Mouse (Mus musculus) hindbrain, embryonic 10.5 days (tissue): Measurements from ENCODE around the gene Mfsd4a. TPM values are rescaled to one million over a fixed set of nuclear protein-coding genes. Genes with fewer than 3 reads are reported as not detected.

Experiments
- DNase-seq: peaks from one replicate; pipeline ENCODE4 v3.0.0-alpha.2; 2017; ENCODE audit warnings: low spot score
- H3K27ac ChIP-seq: fragments of 300-500 bp; sonication (generic); 2 replicates; pipeline ENCODE4 v1.5.1; 2016; ENCODE audit warnings: mild to moderate bottlenecking, moderate library complexity
- H3K27me3 ChIP-seq: fragments of 300-500 bp; sonication (generic); 2 replicates; pipeline ENCODE4 v1.6.1; 2016; ENCODE audit warnings: mild to moderate bottlenecking; ENCODE audit not compliant: poor library complexity, insufficient read depth, severe bottlenecking
- H3K36me3 ChIP-seq: fragments of 300-500 bp; sonication (generic); 2 replicates; pipeline ENCODE4 v1.6.1; 2016; ENCODE audit warnings: mild to moderate bottlenecking, moderate library complexity
- H3K4me1 ChIP-seq: fragments of 300-500 bp; sonication (generic); replicated peaks from 2 replicates; pipeline ENCODE4 v1.6.1; 2016; ENCODE audit warnings: mild to moderate bottlenecking
- H3K4me3 ChIP-seq: fragments of 300-500 bp; sonication (generic); 2 replicates; pipeline ENCODE4 v1.5.1; 2016; ENCODE audit warnings: mild to moderate bottlenecking, moderate library complexity
- H3K9me3 ChIP-seq: fragments of 300-500 bp; sonication (generic); 2 replicates; pipeline ENCODE4 v1.6.1; 2016; ENCODE audit warnings: mild to moderate bottlenecking, moderate library complexity
- WGBS: fragments of 180-500 bp; shearing (Covaris S2); methylation state at CpG from one replicate; pipeline ENCODE4 v1.1.7; 2016; 5-methylcytosine and 5-hydroxymethylcytosine counted together
- polyA plus RNA-seq: library from polyadenylated mRNA; unstranded; fragments of >200 nt; fragmentation: Nextera tagmentation; extraction: Ambion mirVana; gene quantifications from 2 replicates; pipeline ENCODE4 v1.2.1, GENCODE M21; 2016

The Mfsd4a gene
- polyA plus RNA-seq, 1 experiment from 2014 or later, result 12.2 TPM

DNA sequence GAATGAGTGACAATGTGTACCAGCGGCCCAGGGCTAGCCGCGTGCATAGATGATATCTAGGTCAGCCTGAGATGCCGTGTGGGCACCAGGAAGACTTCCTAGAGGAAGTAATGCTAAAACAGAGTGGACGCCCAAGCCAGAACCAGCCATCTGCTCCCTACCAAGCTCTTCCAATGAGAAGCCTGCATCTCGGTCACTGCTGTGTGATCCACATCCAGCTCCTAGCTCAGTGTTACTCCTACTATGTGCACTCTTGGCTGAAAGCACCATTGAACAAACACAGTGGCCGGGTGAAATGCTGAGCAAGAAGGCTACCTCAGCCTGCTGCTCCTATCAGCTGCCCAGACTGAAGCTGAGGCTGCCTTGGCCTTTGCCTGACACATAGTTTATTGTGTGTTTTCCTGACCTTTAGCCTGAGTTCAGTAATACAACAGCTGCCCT, 75.3 kb downstream of the Mfsd4a start:
- Histone ChIP-seq H3K4me1 (0 out of 2 replicates have a peak, but pooled peaks cover 4% of the 10 kb centered on the region), H3K4me3 (no peak overlapping the region), H3K9me3 (no peaks in the 10 kb centered on the region), H3K27ac (no peak overlapping the region), H3K36me3 (no peaks in the 10 kb centered on the region), H3K27me3 (no peaks in the 10 kb centered on the region)
- no peak for DNase-seq
- 85% methylated on average over 7 of the region's 7 CpGs for WGBS

DNA sequence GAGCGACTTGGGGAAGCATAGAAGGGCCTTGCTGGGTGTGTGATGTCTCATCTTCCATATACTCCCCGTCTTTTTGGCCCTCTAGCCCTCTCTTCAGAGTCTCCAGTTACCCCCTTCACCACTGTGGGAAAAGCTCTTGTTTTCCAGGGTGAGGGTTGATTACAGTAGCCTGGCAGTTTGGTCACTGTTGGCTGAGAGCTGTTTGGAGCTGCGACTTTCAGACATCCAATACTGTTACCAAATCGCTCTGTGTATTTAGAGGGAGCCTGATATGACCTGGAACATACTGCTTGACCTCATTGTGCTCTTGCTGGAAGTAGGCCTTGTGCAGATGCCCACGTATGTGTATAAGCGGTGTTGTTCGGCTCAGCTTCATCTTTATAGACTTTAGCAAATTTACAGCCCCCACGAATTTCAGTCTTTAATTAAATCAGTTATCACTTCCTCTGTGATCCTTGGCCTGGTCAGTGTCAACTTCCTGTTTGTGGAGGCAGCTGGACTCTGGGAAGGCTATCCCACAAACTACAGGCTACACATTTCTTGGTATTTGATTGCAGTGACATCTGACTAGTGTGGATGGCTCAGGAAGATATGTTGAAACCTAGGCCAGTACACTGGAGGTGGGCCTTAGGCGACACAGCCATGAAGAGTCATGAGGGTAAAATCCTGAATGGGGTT, 77.6 kb downstream of the Mfsd4a start:
- DNase-seq, result no peak
- Histone ChIP-seq H3K4me3 (no peak overlapping the region), H3K27ac (no peak overlapping the region), H3K36me3 (no peaks in the 10 kb centered on the region), H3K4me1 (0 out of 2 replicates have a peak, but pooled peaks cover 4% of the 10 kb centered on the region), H3K27me3 (no peaks in the 10 kb centered on the region), H3K9me3 (no peaks in the 10 kb centered on the region)
- WGBS, result 88% methylated on average over 9 of the region's 9 CpGs

DNA sequence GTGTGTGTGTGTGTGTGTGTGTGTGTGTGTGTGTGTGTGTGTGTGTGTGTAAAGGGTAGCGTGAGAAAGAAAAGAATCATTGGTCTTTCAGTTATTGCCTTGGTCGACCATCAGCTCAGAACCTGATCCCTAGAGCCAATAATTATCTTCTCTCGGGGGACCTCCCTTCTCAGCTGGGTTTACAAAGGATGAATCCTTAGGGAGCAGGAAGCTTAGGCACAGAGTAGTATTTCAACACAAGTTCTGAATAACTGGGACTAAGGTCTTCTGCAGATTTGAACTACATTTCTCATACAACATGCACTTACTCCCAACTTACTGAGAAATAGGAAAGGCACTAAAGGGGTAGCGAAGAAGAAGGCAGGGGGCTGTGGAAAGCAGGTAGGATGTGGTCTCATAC, 78.4 kb downstream of the Mfsd4a start:
- no peak for DNase-seq
- Histone ChIP-seq H3K36me3 (no peaks in the 10 kb centered on the region), H3K27me3 (no peaks in the 10 kb centered on the region), H3K9me3 (no peaks in the 10 kb centered on the region), H3K27ac (no peak overlapping the region), H3K4me3 (no peak overlapping the region), H3K4me1 (0 out of 2 replicates have a peak, but pooled peaks cover 4% of the 10 kb centered on the region)
- WGBS, result 78% methylated on average over 4 of the region's 4 CpGs

DNA sequence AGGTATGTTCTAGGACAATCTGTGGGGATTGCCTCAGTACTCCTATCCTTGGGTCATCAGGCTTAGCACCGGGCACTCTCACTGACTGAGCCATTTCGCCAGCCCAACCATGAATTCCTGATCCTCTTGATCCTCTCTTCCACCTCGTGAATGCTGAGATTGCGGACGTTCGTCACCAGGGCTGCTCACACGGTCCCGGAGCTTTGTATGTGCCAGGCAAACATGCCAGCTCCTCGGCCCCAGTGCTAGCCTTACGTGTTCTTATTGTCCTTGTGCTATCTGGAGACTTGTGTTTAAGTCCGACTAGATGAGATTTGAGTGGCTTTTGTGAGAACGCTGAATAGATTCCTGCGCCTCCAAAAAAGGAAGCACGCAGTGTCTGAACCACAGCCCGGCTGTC, 80.4 kb downstream of the Mfsd4a start:
- Histone ChIP-seq H3K27me3 (no peaks in the 10 kb centered on the region), H3K4me3 (no peak overlapping the region), H3K9me3 (no peaks in the 10 kb centered on the region), H3K36me3 (no peaks in the 10 kb centered on the region; the same call in none of the 2 replicates), H3K27ac (no peak overlapping the region), H3K4me1 (0 out of 2 replicates have a peak, but pooled peaks cover under 1% of the 10 kb centered on the region)
- 79% methylated on average over 15 of the region's 15 CpGs for WGBS
- no peak for DNase-seq

DNA sequence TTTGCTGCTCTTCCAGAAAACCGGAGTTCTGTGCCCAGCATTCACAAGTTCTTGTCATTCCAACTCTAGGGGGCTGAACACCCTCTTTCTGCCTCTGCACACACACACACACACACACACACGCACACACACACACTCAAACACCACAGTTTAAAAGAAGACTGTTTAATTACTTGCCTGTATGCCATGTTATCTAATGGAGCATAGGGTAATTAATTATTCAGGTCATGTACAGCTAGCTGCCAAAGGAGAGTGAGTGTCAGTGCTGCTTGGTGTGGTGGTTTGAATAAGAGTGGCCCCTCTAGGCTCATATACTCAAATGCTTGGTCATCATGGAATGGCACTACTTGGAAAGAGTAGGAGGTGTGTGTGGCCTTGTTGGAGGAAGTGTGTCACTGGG, 84.1 kb downstream of the Mfsd4a start:
- no peak for DNase-seq
- Histone ChIP-seq H3K4me3 (no peak overlapping the region), H3K9me3 (no peaks in the 10 kb centered on the region), H3K36me3 (peaks cover 7% of the 10 kb centered on the region), H3K4me1 (peaks cover 30% of the 10 kb centered on the region), H3K27me3 (no peaks in the 10 kb centered on the region), H3K27ac (no peak overlapping the region)
- WGBS, result 89% methylated on average over 2 of the region's 2 CpGs

DNA sequence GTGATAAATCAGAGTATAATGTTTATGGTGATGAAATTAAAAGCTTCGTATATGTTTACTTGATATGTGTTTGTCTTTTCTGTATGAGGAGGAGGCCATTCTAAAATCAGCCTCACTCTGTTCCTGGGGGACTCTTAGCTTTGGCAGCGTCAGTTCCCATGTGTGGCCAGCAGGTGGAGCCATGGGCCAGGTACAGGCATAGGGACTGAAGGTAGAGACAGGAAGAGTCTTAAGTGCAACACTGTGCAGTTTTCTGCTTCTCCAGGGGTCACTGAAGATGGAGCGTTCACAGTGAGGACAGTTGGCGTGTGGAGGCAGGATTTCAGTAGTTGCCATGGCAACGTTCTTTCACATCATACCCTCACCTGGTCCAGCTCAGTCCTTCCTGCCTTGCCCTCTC, 85.0 kb downstream of the Mfsd4a start:
- H3K27me3 ChIP-seq, result no peaks in the 10 kb centered on the region
- WGBS, result 25% methylated on average over 5 of the region's 5 CpGs
- no peak overlapping the region for H3K27ac ChIP-seq
- no peak overlapping the region for H3K4me3 ChIP-seq
- no peaks in the 10 kb centered on the region for H3K9me3 ChIP-seq
- H3K36me3 ChIP-seq, result peaks cover 16% of the 10 kb centered on the region
- peak; percentile 78 for DNase-seq
- H3K4me1 ChIP-seq, result peaks cover 33% of the 10 kb centered on the region

DNA sequence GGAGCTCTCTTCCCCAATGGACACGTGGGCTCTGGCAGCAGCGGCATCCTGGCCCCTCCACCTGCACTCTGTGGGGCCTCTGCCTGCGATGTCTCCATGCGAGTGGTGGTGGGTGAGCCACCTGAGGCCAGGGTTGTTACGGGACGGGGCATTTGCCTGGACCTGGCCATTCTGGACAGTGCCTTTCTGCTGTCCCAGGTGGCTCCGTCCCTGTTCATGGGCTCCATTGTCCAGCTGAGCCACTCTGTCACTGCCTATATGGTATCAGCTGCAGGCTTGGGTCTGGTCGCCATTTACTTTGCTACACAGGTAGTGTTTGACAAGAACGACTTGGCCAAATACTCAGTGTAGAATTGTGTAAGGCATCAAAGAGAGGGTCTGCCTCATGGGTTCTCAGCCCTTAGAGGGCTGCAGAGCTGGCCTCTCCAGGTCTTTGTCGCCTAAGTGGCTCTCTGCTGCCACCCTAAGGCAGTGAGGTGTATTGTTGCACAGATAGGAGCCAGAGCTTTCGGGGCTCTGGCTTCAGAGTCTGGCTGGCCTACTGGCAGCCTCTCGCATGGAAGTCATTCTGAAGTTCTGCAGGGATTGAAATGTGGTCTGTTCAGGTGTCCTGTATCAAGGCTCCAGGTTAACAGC, 86.4 kb downstream of the Mfsd4a start:
- H3K27ac ChIP-seq, result peak overlapping the region; percentile 71
- H3K4me3 ChIP-seq, result no peak overlapping the region
- no peaks in the 10 kb centered on the region for H3K9me3 ChIP-seq
- 53% methylated on average over 12 of the region's 12 CpGs for WGBS
- DNase-seq, result peak; percentile 83
- H3K36me3 ChIP-seq, result peaks cover 30% of the 10 kb centered on the region
- peaks cover 6% of the 10 kb centered on the region; the same call in 1 of the 2 replicates for H3K27me3 ChIP-seq
- peaks cover 44% of the 10 kb centered on the region for H3K4me1 ChIP-seq

DNA sequence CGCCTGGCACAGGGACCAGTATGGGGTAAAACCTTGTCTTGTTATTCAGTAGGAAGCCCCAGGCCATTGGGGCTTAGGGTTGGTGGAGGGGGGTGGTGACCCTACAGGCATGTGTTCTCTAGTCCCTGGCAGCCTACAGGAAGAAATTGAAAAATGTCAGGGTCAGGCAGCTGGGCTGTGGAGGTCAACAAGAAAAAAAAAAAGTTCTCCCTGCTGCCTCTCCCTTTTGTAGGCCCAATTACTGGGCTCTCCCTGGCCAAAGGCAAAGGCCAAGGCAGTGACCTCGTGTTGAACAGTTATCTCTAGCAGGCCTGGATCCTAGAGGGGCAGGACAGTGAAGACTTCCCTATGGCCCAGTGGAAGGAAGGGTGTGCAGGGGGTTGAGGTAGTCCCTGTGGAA, 87.4 kb downstream of the Mfsd4a start:
- Histone ChIP-seq H3K27ac (peak overlapping the region; percentile 71), H3K4me1 (peaks cover 54% of the 10 kb centered on the region), H3K36me3 (peaks cover 30% of the 10 kb centered on the region), H3K9me3 (no peaks in the 10 kb centered on the region), H3K27me3 (peaks cover 7% of the 10 kb centered on the region; the same call in 1 of the 2 replicates), H3K4me3 (no peak overlapping the region)
- 16% methylated on average over 2 of the region's 2 CpGs for WGBS
- peak; percentile 43 for DNase-seq

DNA sequence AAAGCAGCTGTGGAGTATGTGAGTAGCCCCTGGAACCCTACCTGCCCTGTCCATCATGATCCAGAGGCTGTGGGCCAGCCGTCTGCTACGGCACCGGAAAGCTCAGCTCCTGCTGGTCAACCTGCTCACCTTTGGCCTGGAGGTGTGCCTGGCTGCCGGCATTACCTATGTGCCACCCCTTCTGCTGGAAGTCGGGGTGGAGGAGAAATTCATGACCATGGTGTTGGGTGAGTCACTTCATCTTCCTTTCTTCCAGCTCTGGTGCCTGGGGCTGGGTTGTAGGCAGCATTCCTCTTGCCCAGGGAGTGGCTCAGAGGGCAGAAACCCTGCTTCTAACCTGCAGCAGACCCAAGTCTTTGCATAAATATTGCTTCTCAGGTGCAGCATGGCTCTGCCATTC, 91.0 kb downstream of the Mfsd4a start:
- Histone ChIP-seq H3K27me3 (peaks cover 16% of the 10 kb centered on the region; the same call in 1 of the 2 replicates), H3K4me1 (peaks cover 90% of the 10 kb centered on the region), H3K9me3 (no peaks in the 10 kb centered on the region), H3K36me3 (peaks cover 30% of the 10 kb centered on the region), H3K27ac (peak overlapping the region; percentile 96; the same call in 1 of the 2 replicates), H3K4me3 (no peak overlapping the region)
- 76% methylated on average over 5 of the region's 5 CpGs for WGBS
- no peak for DNase-seq

DNA sequence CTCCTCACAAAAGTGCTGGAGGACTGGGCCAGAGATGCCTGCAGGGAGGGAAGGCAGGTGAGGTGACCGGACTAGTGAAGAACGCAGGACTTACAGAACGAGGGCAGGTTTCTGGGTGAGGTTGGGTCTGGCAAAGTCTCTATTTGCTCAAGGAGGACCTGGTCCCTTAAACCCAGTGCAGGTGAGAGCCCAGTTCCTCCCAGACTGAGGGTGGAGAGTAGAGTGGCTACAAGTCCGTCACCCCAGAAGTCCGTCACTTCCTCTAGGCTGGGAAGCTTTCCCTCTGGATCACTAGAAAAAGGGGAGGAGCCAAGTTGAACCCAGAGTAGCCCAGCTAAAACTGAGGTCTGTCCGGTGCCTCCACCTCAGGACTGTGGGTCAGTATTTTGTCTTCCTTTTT, 93.9 kb downstream of the Mfsd4a start:
- H3K9me3 ChIP-seq, result no peaks in the 10 kb centered on the region
- H3K4me3 ChIP-seq, result no peak overlapping the region
- peaks cover 25% of the 10 kb centered on the region for H3K36me3 ChIP-seq
- peak overlapping the region; percentile 96 for H3K27ac ChIP-seq
- H3K4me1 ChIP-seq, result peaks cover 91% of the 10 kb centered on the region
- peaks cover 22% of the 10 kb centered on the region for H3K27me3 ChIP-seq
- 78% methylated on average over 6 of the region's 6 CpGs for WGBS
- no peak for DNase-seq

Other genes with a start within 250 kb of the Mfsd4a start
- 8.9 and 10.7 TPM in 2 replicates for gene Slc41a1, start 240.6 kb downstream of the Mfsd4a start, polyA plus RNA-seq
- 9.2 and 10.8 TPM in 2 replicates for gene Rab29, start 200.8 kb downstream of the Mfsd4a start, polyA plus RNA-seq
- 73.2 and 104 TPM in 2 replicates for gene Nucks1, start 157.5 kb downstream of the Mfsd4a start, polyA plus RNA-seq
- gene Slc45a3, start 105.1 kb downstream of the Mfsd4a start, polyA plus RNA-seq, result 10.9 and 19.2 TPM in 2 replicates
- 12.9 and 13.2 TPM in 2 replicates for gene Elk4, start 60.5 kb downstream of the Mfsd4a start, polyA plus RNA-seq
- 2.1 and 2.2 TPM in 2 replicates for gene Cdk18, start 71.6 kb upstream of the Mfsd4a start, polyA plus RNA-seq
- 2.6 and 7.7 TPM in 2 replicates for gene Lemd1, start 123.4 kb upstream of the Mfsd4a start, polyA plus RNA-seq
- 1.6 and 2.8 TPM in 2 replicates for gene AC124108.1, start 123.4 kb upstream of the Mfsd4a start, polyA plus RNA-seq
- gene Gm10188, start 161.7 kb upstream of the Mfsd4a start, polyA plus RNA-seq, result 0.24 and 0.31 TPM in 2 replicates
- 1.0 and 3.5 TPM in 2 replicates for gene Klhdc8a, start 230.6 kb upstream of the Mfsd4a start, polyA plus RNA-seq
- gene Nuak2, start 248.1 kb upstream of the Mfsd4a start, polyA plus RNA-seq, result 42.3 and 44.4 TPM in 2 replicates